Mouse (Mus musculus): ENCODE results near the gene Lag3. TPM values are rescaled to one million over a fixed set of nuclear protein-coding genes. Genes with fewer than 3 reads are reported as not detected.
A peak's percentile ranks its signal among the peaks of the same experiment; 100 is the strongest.

Gene Lag3
- polyA plus RNA-seq (2016; fragmentation: Nextera tagmentation; extraction: Ambion mirVana), result 1.2 and 1.6 TPM in 2 replicates

- Histone ChIP-seq H3K4me3 (peak within 1 kb of the TSS; percentile 14; the same call in 1 of the 2 replicates), H3K27me3 (replicated peaks; ENCODE audit: low read depth, poor library complexity, severe bottlenecking) (peaks cover 51% of the 10 kb centered on the region), H3K4me1 (peaks cover 60% of the 10 kb centered on the region), H3K36me3 (replicated peaks) (peaks cover 36% of the 10 kb centered on the region), H3K9me3 (no peaks in the 10 kb centered on the region), H3K27ac (replicated peaks) (peak within 1 kb of the TSS; percentile 12)
- peak; percentile 25 for DNase-seq (ENCODE audit: low spot score)
- 17% methylated on average over 13 of the region's 13 CpGs for WGBS
These were observed at the start of gene Lag3 for GRCm38 (mm10) chr6:124911533-124912218. Gene Lag3 (minus strand): TSS chr6:124911705.

GRCm38 (mm10) chr6:124961021-124961420 is 49.5 kb upstream of the Lag3 start:
- no peak for DNase-seq (ENCODE audit: low spot score)
- H3K9me3 ChIP-seq, result no peaks in the 10 kb centered on the region
- H3K36me3 ChIP-seq (replicated peaks), result peaks cover 72% of the 10 kb centered on the region
- H3K4me1 ChIP-seq, result peaks cover 11% of the 10 kb centered on the region
- H3K27ac ChIP-seq (replicated peaks), result no peak overlapping the region
- H3K4me3 ChIP-seq, result no peak overlapping the region
- no peaks in the 10 kb centered on the region for H3K27me3 ChIP-seq (replicated peaks; ENCODE audit: low read depth, poor library complexity, severe bottlenecking)
- 93% methylated on average over 12 of the region's 12 CpGs for WGBS

- H3K27me3 ChIP-seq (replicated peaks; ENCODE audit: low read depth, poor library complexity, severe bottlenecking), result no peaks in the 10 kb centered on the region
- H3K4me1 ChIP-seq, result peaks cover 9% of the 10 kb centered on the region
- H3K27ac ChIP-seq (replicated peaks), result no peak overlapping the region
- 95% methylated on average over 13 of the region's 13 CpGs for WGBS
- H3K9me3 ChIP-seq, result no peaks in the 10 kb centered on the region
- DNase-seq (ENCODE audit: low spot score), result no peak
- peaks cover 83% of the 10 kb centered on the region for H3K36me3 ChIP-seq (replicated peaks)
- no peak overlapping the region for H3K4me3 ChIP-seq
These were observed 48.5 kb upstream of the Lag3 start for GRCm38 (mm10) chr6:124959960-124960359.

- 84% methylated on average over 3 of the region's 3 CpGs for WGBS
- H3K27ac ChIP-seq (replicated peaks), result no peak overlapping the region
- no peak for DNase-seq (ENCODE audit: low spot score)
- H3K4me1 ChIP-seq, result no peaks in the 10 kb centered on the region
- no peak overlapping the region for H3K4me3 ChIP-seq
- H3K9me3 ChIP-seq, result no peaks in the 10 kb centered on the region
- no peaks in the 10 kb centered on the region for H3K27me3 ChIP-seq (replicated peaks; ENCODE audit: low read depth, poor library complexity, severe bottlenecking)
- H3K36me3 ChIP-seq (replicated peaks), result peaks cover 89% of the 10 kb centered on the region
These were observed 46.6 kb upstream of the Lag3 start for GRCm38 (mm10) chr6:124958127-124958526.

- H3K36me3 ChIP-seq (replicated peaks), result peaks cover 62% of the 10 kb centered on the region
- no peaks in the 10 kb centered on the region for H3K27me3 ChIP-seq (replicated peaks; ENCODE audit: low read depth, poor library complexity, severe bottlenecking)
- 91% methylated on average over 4 of the region's 4 CpGs for WGBS
- no peak for DNase-seq (ENCODE audit: low spot score)
- H3K9me3 ChIP-seq, result no peaks in the 10 kb centered on the region
- no peak overlapping the region for H3K27ac ChIP-seq (replicated peaks)
- H3K4me1 ChIP-seq, result no peaks in the 10 kb centered on the region
- H3K4me3 ChIP-seq, result no peak overlapping the region
These were observed 43.7 kb upstream of the Lag3 start for GRCm38 (mm10) chr6:124955212-124955611.

- Histone ChIP-seq H3K9me3 (no peaks in the 10 kb centered on the region), H3K27ac (replicated peaks) (no peak overlapping the region), H3K27me3 (replicated peaks; ENCODE audit: low read depth, poor library complexity, severe bottlenecking) (no peaks in the 10 kb centered on the region), H3K4me3 (no peak overlapping the region), H3K4me1 (no peaks in the 10 kb centered on the region), H3K36me3 (replicated peaks) (peaks cover 51% of the 10 kb centered on the region)
- DNase-seq (ENCODE audit: low spot score), result no peak
- WGBS, result 88% methylated on average over 2 of the region's 2 CpGs
These were observed 42.6 kb upstream of the Lag3 start for GRCm38 (mm10) chr6:124953991-124954715.

- DNase-seq (ENCODE audit: low spot score), result no peak
- Histone ChIP-seq H3K9me3 (no peaks in the 10 kb centered on the region), H3K4me3 (no peak overlapping the region), H3K27me3 (replicated peaks; ENCODE audit: low read depth, poor library complexity, severe bottlenecking) (no peaks in the 10 kb centered on the region), H3K27ac (replicated peaks) (no peak overlapping the region), H3K36me3 (replicated peaks) (peaks cover 16% of the 10 kb centered on the region), H3K4me1 (no peaks in the 10 kb centered on the region)
- 84% methylated on average over 3 of the region's 3 CpGs for WGBS
These were observed 32.0 kb upstream of the Lag3 start for GRCm38 (mm10) chr6:124943526-124943925.

GRCm38 (mm10) chr6:124941679-124942078 is 30.2 kb upstream of the Lag3 start:
- no peak for DNase-seq (ENCODE audit: low spot score)
- H3K36me3 ChIP-seq (replicated peaks), result peaks cover 35% of the 10 kb centered on the region
- 92% methylated on average over 1 of the region's 1 CpGs for WGBS
- H3K4me1 ChIP-seq, result no peaks in the 10 kb centered on the region
- H3K9me3 ChIP-seq, result no peaks in the 10 kb centered on the region
- no peak overlapping the region for H3K4me3 ChIP-seq
- H3K27me3 ChIP-seq (replicated peaks; ENCODE audit: low read depth, poor library complexity, severe bottlenecking), result no peaks in the 10 kb centered on the region
- no peak overlapping the region for H3K27ac ChIP-seq (replicated peaks)

- H3K27me3 ChIP-seq (replicated peaks; ENCODE audit: low read depth, poor library complexity, severe bottlenecking), result no peaks in the 10 kb centered on the region
- H3K9me3 ChIP-seq, result no peaks in the 10 kb centered on the region
- peaks cover 66% of the 10 kb centered on the region for H3K36me3 ChIP-seq (replicated peaks)
- no peak for DNase-seq (ENCODE audit: low spot score)
- no peak overlapping the region for H3K27ac ChIP-seq (replicated peaks)
- 91% methylated on average over 7 of the region's 7 CpGs for WGBS
- no peak overlapping the region for H3K4me3 ChIP-seq
- peaks cover 12% of the 10 kb centered on the region for H3K4me1 ChIP-seq
These were observed 27.0 kb upstream of the Lag3 start for GRCm38 (mm10) chr6:124938554-124938953.

- Histone ChIP-seq H3K27me3 (replicated peaks; ENCODE audit: low read depth, poor library complexity, severe bottlenecking) (no peaks in the 10 kb centered on the region), H3K4me1 (peaks cover 20% of the 10 kb centered on the region), H3K4me3 (no peak overlapping the region), H3K36me3 (replicated peaks) (peaks cover 76% of the 10 kb centered on the region), H3K9me3 (no peaks in the 10 kb centered on the region), H3K27ac (replicated peaks) (no peak overlapping the region; the same call in 1 of the 2 replicates)
- 77% methylated on average over 2 of the region's 2 CpGs for WGBS
- no peak for DNase-seq (ENCODE audit: low spot score)
These were observed 26.0 kb upstream of the Lag3 start for GRCm38 (mm10) chr6:124937493-124937892.

GRCm38 (mm10) chr6:124936681-124937080 is 25.2 kb upstream of the Lag3 start:
- Histone ChIP-seq H3K4me3 (no peak overlapping the region), H3K36me3 (replicated peaks) (peaks cover 78% of the 10 kb centered on the region), H3K27me3 (replicated peaks; ENCODE audit: low read depth, poor library complexity, severe bottlenecking) (no peaks in the 10 kb centered on the region), H3K27ac (replicated peaks) (no peak overlapping the region), H3K4me1 (peaks cover 26% of the 10 kb centered on the region), H3K9me3 (no peaks in the 10 kb centered on the region)
- no peak for DNase-seq (ENCODE audit: low spot score)
- WGBS, result 95% methylated on average over 1 of the region's 1 CpGs

GRCm38 (mm10) chr6:124934670-124935069 is 23.2 kb upstream of the Lag3 start:
- DNase-seq (ENCODE audit: low spot score), result no peak
- H3K36me3 ChIP-seq (replicated peaks), result peaks cover 73% of the 10 kb centered on the region
- no peak overlapping the region for H3K27ac ChIP-seq (replicated peaks)
- no peak overlapping the region for H3K4me3 ChIP-seq
- no peaks in the 10 kb centered on the region for H3K27me3 ChIP-seq (replicated peaks; ENCODE audit: low read depth, poor library complexity, severe bottlenecking)
- 92% methylated on average over 7 of the region's 7 CpGs for WGBS
- H3K4me1 ChIP-seq, result peaks cover 37% of the 10 kb centered on the region
- H3K9me3 ChIP-seq, result no peaks in the 10 kb centered on the region

- H3K9me3 ChIP-seq, result no peaks in the 10 kb centered on the region
- H3K27ac ChIP-seq (replicated peaks), result no peak overlapping the region
- no peaks in the 10 kb centered on the region for H3K27me3 ChIP-seq (replicated peaks; ENCODE audit: low read depth, poor library complexity, severe bottlenecking)
- WGBS, result 90% methylated on average over 3 of the region's 3 CpGs
- H3K4me1 ChIP-seq, result peaks cover 43% of the 10 kb centered on the region
- peak overlapping the region; percentile 98 for H3K4me3 ChIP-seq
- H3K36me3 ChIP-seq (replicated peaks), result peaks cover 58% of the 10 kb centered on the region
- no peak for DNase-seq (ENCODE audit: low spot score)
These were observed 21.6 kb upstream of the Lag3 start for GRCm38 (mm10) chr6:124933127-124933526.

Data from embryonic facial prominence, embryonic 10.5 days (tissue).